Mouse (Mus musculus) limb, embryonic 11.5 days (tissue): ENCODE data around the gene Olfr374. TPM values are rescaled to one million over a fixed set of nuclear protein-coding genes. Genes with fewer than 3 reads are reported as not detected.
"Not testable (repeated sequence)": the region's sequence is repeated elsewhere in the genome, so short reads cannot be mapped to it uniquely, and the experiment has no call there.

Experiments used
- ATAC-seq: fragments of 200-750 bp; cut with Nextera tagmentation; 2 replicates; pipeline ENCODE4 v1.8.0; 2017; ENCODE audit warnings: low read depth; ENCODE audit not compliant: insufficient number of reproducible peaks, low FRiP score, low TSS enrichment
- DNase-seq: peaks from one replicate; pipeline ENCODE4 v3.0.0-alpha.2; 2015; ENCODE audit warnings: low spot score
- H3K27ac ChIP-seq: fragments of 300-500 bp; sonication (generic); replicated peaks from 2 replicates; pipeline ENCODE4 v1.5.1; 2014; ENCODE audit warnings: low read depth, mild to moderate bottlenecking, low read length
- H3K27me3 ChIP-seq: fragments of 300-500 bp; sonication (generic); 2 replicates; pipeline ENCODE4 v1.6.1; 2014; ENCODE audit warnings: mild to moderate bottlenecking, low read length, mixed read lengths; ENCODE audit not compliant: control insufficient read depth, insufficient read depth
- H3K36me3 ChIP-seq: fragments of 300-500 bp; sonication (generic); 2 replicates; pipeline ENCODE4 v1.6.1; 2014; ENCODE audit warnings: mild to moderate bottlenecking, low read length, moderate library complexity, mixed read lengths; ENCODE audit not compliant: control insufficient read depth, insufficient read depth
- H3K4me1 ChIP-seq: fragments of 300-500 bp; sonication (generic); 2 replicates; pipeline ENCODE4 v1.6.1; 2014; ENCODE audit warnings: low read length, mixed read lengths; ENCODE audit not compliant: control insufficient read depth, insufficient read depth
- H3K4me2 ChIP-seq: fragments of 300-500 bp; sonication (generic); 2 replicates; pipeline ENCODE4 v1.6.1; 2014; ENCODE audit warnings: low read depth, mild to moderate bottlenecking, moderate library complexity; ENCODE audit not compliant: severe bottlenecking
- H3K4me3 ChIP-seq: fragments of 300-500 bp; sonication (generic); 2 replicates; pipeline ENCODE4 v1.5.1; 2014; ENCODE audit warnings: low read depth, low read length
- H3K9ac ChIP-seq: fragments of 300-500 bp; sonication (generic); 2 replicates; pipeline ENCODE4 v1.6.1; 2014; ENCODE audit warnings: mild to moderate bottlenecking, low read length
- H3K9me3 ChIP-seq: fragments of 300-500 bp; sonication (generic); 2 replicates; pipeline ENCODE4 v1.6.1; 2016; ENCODE audit warnings: low read length; ENCODE audit not compliant: control insufficient read depth
- WGBS: fragments of 180-500 bp; shearing (Covaris S2); extraction: QIAGEN DNeasy Blood & Tissue Kit; methylation state at CpG from one replicate; pipeline ENCODE4 v1.1.7; 2014; 5-methylcytosine and 5-hydroxymethylcytosine counted together
- polyA plus RNA-seq: library from polyadenylated mRNA; unstranded; fragments of >200 nt; fragmentation: Nextera tagmentation; extraction: Ambion mirVana; gene quantifications from 2 replicates; pipeline ENCODE4 v1.2.1, GENCODE M21; 2014

The Olfr374 gene
- polyA plus RNA-seq, 1 experiment from 2014 or later: not detected

- peak; percentile 20 for DNase-seq
- 29% methylated on average over 4 of the region's 4 CpGs for WGBS
- H3K9me3 ChIP-seq: no peaks in the 10 kb centered on the region
- no peak for ATAC-seq
- no peaks in the 10 kb centered on the region for H3K36me3 ChIP-seq
- H3K4me1 ChIP-seq: no peaks in the 10 kb centered on the region
- H3K27ac ChIP-seq: no peak overlapping the region
- H3K4me3 ChIP-seq: no peak overlapping the region
- H3K27me3 ChIP-seq: no peaks in the 10 kb centered on the region
- no peak overlapping the region for H3K9ac ChIP-seq
- no peak overlapping the region for H3K4me2 ChIP-seq
These were observed 1.7 kb upstream of the Olfr374 start for GRCm38 (mm10) chr8:72105165-72105564.

DNA sequence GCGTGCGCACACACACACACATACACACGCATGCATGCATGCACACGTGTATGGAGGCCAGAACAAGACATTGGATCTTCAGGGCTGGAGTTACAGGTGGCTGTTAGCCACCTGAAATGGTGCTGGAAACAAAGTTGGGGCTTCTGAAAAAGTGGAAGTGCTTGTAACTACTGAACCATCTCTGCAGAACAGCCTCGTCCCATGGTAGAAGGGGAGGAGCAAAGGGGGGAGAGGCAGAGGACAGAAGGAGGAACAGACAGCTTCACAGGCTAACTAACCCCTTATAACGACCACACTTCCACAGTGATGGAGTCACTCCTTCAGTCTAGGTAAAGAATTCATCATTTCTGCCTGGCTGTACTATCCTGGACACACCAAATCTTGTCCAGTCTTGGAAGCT, 4.0 kb downstream of the Olfr374 start:
- ATAC-seq: no peak
- Histone ChIP-seq H3K9me3 (no peaks in the 10 kb centered on the region), H3K4me1 (no peaks in the 10 kb centered on the region), H3K4me2 (no peak overlapping the region), H3K27me3 (no peaks in the 10 kb centered on the region), H3K36me3 (no peaks in the 10 kb centered on the region), H3K4me3 (no peak overlapping the region), H3K27ac (no peak overlapping the region), H3K9ac (no peak overlapping the region)
- WGBS: 81% methylated on average over 6 of the region's 6 CpGs
- no peak for DNase-seq

DNA sequence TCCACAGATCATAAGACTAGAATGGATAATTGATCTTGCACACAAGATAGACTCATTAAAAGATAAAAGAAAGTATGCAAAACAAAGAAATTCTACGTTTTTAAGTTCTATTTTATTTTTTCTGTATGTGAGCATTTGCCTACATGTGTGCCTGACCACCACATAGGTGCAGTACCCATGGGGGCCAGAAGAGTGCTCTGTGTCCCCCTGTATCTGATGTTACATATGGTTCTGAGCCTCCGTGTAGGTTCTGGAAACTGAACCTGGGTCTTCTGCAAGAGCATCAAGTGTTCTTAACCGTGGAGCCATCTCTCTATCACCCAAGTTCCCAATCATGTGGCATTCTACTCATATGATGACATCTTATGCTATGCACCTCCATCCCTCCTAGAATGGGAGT, 5.6 kb downstream of the Olfr374 start:
- H3K27me3 ChIP-seq: no peaks in the 10 kb centered on the region
- ATAC-seq (no peak), DNase-seq (no peak)
- H3K4me1 ChIP-seq: no peaks in the 10 kb centered on the region
- no peaks in the 10 kb centered on the region for H3K36me3 ChIP-seq
- no peak overlapping the region for H3K4me3 ChIP-seq
- H3K9me3 ChIP-seq: no peaks in the 10 kb centered on the region
- H3K9ac ChIP-seq: no peak overlapping the region
- no peak overlapping the region for H3K27ac ChIP-seq
- WGBS: 77% methylated on average over 3 of the region's 3 CpGs
- H3K4me2 ChIP-seq: no peak overlapping the region

GRCm38 (mm10) chr8:72115202-72115601, 8.4 kb downstream of the Olfr374 start:
- H3K4me3 ChIP-seq: no peak overlapping the region
- H3K27ac ChIP-seq: no peak overlapping the region
- WGBS: 90% methylated on average over 2 of the region's 2 CpGs
- no peak overlapping the region for H3K4me2 ChIP-seq
- H3K4me1 ChIP-seq: no peaks in the 10 kb centered on the region
- ATAC-seq (no peak), DNase-seq (no peak)
- no peaks in the 10 kb centered on the region for H3K36me3 ChIP-seq
- H3K9me3 ChIP-seq: no peaks in the 10 kb centered on the region
- no peaks in the 10 kb centered on the region for H3K27me3 ChIP-seq
- no peak overlapping the region for H3K9ac ChIP-seq

DNA sequence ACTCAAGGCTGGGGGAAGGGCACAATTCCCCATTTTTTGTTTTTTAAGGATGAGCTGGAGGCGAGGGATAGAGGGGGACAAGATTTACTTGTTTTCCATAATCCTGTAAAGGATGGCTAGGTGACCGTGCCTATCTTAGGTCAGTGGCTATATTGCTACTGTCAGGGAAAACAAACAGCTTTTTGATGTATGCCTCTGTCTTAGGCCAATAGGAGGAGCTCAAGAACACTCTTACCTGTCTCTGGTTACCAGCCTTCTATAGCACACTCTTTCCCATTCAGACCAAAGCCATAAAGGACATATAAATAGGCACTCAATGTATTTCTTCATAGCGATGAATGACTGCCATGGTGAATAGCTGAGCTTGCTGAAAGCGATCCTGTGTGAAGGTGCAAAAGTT, 11.8 kb downstream of the Olfr374 start:
- DNase-seq (no peak), ATAC-seq (no peak)
- 43% methylated on average over 4 of the region's 4 CpGs for WGBS

GRCm38 (mm10) chr8:72121486-72121885, 14.6 kb downstream of the Olfr374 start:
- ATAC-seq, H3K36me3 ChIP-seq, H3K4me1 ChIP-seq, H3K27ac ChIP-seq, H3K9me3 ChIP-seq, H3K4me2 ChIP-seq, H3K27me3 ChIP-seq, H3K9ac ChIP-seq, H3K4me3 ChIP-seq, DNase-seq: not testable (repeated sequence)
- WGBS: 49% methylated on average over 3 of the region's 3 CpGs

More for the DNA sequence above, 11.8 kb downstream of the Olfr374 start:
- no peaks in the 10 kb centered on the region for H3K27me3 ChIP-seq
- no peak overlapping the region for H3K4me3 ChIP-seq
- no peak overlapping the region for H3K9ac ChIP-seq
- no peaks in the 10 kb centered on the region for H3K9me3 ChIP-seq
- H3K27ac ChIP-seq: no peak overlapping the region
- no peaks in the 10 kb centered on the region for H3K36me3 ChIP-seq
- H3K4me2 ChIP-seq: no peak overlapping the region
- H3K4me1 ChIP-seq: 0 out of 2 replicates have a peak, but pooled peaks cover 3% of the 10 kb centered on the region

DNA sequence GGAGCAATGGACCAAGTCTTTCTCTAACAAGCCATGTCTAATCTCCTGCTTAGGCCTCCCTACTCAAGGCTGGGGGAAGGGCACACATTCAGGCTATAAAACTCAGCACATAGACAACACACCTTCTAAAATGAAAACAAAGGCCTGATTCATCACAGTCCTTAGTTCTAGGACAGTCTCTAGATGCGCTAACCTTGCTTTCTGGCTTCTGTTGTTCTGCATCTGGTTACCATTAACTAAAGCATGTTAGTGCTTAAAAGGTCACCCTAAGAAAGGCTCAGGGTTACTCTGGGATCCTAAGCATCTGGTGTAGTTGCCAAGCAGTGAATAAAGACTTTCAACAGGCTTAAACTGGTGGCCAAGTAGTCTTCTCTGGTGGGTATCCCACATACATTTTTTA, 15.2 kb downstream of the Olfr374 start:
- Histone ChIP-seq H3K4me2 (no peak overlapping the region), H3K36me3 (no peaks in the 10 kb centered on the region), H3K9ac (no peak overlapping the region), H3K4me1 (0 out of 2 replicates have a peak, but pooled peaks cover 3% of the 10 kb centered on the region), H3K27ac (no peak overlapping the region), H3K27me3 (no peaks in the 10 kb centered on the region), H3K4me3 (no peak overlapping the region), H3K9me3 (no peaks in the 10 kb centered on the region)
- 15% methylated on average over 1 of the region's 1 CpGs for WGBS
- ATAC-seq (peak; percentile 68), DNase-seq (peak; percentile 35)

GRCm38 (mm10) chr8:72127834-72128233, 21.0 kb downstream of the Olfr374 start:
- 88% methylated on average over 1 of the region's 1 CpGs for WGBS
- DNase-seq (no peak), ATAC-seq (no peak)
- Histone ChIP-seq H3K36me3 (no peaks in the 10 kb centered on the region), H3K4me2 (no peak overlapping the region), H3K27me3 (no peaks in the 10 kb centered on the region), H3K27ac (no peak overlapping the region), H3K4me3 (no peak overlapping the region), H3K4me1 (peaks cover 3% of the 10 kb centered on the region; the same call in 1 of the 2 replicates), H3K9me3 (no peaks in the 10 kb centered on the region), H3K9ac (no peak overlapping the region)

DNA sequence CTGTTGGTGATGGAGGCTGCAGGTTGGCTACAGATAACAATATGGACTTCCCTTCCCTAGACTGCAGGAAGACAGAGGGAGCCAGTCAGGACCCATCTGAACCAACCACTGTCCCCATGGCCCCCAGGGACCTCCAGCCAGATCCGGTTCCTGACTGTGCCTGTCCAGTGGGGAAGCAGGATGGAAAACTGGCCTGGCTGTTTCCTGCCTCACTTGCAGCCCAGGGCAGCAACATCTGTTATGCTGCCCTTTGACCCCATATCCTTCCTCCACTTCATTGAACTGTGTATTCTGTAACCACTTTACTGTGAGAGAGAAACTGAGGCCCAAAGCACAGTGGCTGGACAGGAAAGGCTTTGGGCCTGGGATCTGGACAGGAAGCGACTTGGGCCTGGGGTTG, 24.4 kb downstream of the Olfr374 start:
- H3K27ac ChIP-seq: no peak overlapping the region

More for the DNA sequence above, 24.4 kb downstream of the Olfr374 start:
- ATAC-seq: no peak
- Histone ChIP-seq H3K9me3 (no peaks in the 10 kb centered on the region), H3K4me3 (no peak overlapping the region), H3K36me3 (no peaks in the 10 kb centered on the region), H3K4me2 (no peak overlapping the region), H3K27me3 (no peaks in the 10 kb centered on the region), H3K9ac (no peak overlapping the region), H3K4me1 (peaks cover 3% of the 10 kb centered on the region; the same call in 1 of the 2 replicates)
- 65% methylated on average over 2 of the region's 2 CpGs for WGBS
- no peak for DNase-seq
